Mouse (Mus musculus) stomach, embryonic 16.5 days (tissue): Measurements from ENCODE around the gene Gm42906. TPM values are rescaled to one million over a fixed set of nuclear protein-coding genes. Genes with fewer than 3 reads are reported as not detected.

Experiments used
- ATAC-seq: fragments of 200-750 bp; cut with Nextera tagmentation; 2 replicates; pipeline ENCODE4 v1.8.0; 2017; ENCODE audit warnings: moderate number of reproducible peaks, moderate TSS enrichment; ENCODE audit not compliant: insufficient read depth, low FRiP score
- H3K27ac ChIP-seq: fragments of 300-500 bp; sonication (generic); 2 replicates; pipeline ENCODE4 v1.5.1; 2014; ENCODE audit warnings: low read length
- H3K27me3 ChIP-seq: fragments of 300-500 bp; sonication (generic); 2 replicates; pipeline ENCODE4 v1.6.1; 2014; ENCODE audit warnings: low read length, control low read depth, mixed read lengths; ENCODE audit not compliant: control insufficient read depth, insufficient read depth
- H3K36me3 ChIP-seq: fragments of 300-500 bp; sonication (generic); 2 replicates; pipeline ENCODE4 v1.6.1; 2014; ENCODE audit warnings: low read length; ENCODE audit not compliant: control insufficient read depth, insufficient read depth
- H3K4me1 ChIP-seq: fragments of 300-500 bp; sonication (generic); 2 replicates; pipeline ENCODE4 v1.6.1; 2014; ENCODE audit warnings: low read length, control low read depth, mixed read lengths; ENCODE audit not compliant: control insufficient read depth, insufficient read depth
- H3K4me2 ChIP-seq: fragments of 300-500 bp; sonication (generic); 2 replicates; pipeline ENCODE4 v1.6.1; 2014; ENCODE audit warnings: low read depth, low read length, mixed read lengths
- H3K4me3 ChIP-seq: fragments of 300-500 bp; sonication (generic); replicated peaks from 2 replicates; pipeline ENCODE4 v1.5.1; 2014; ENCODE audit warnings: mild to moderate bottlenecking, low read length
- H3K9ac ChIP-seq: fragments of 300-500 bp; sonication (generic); 2 replicates; pipeline ENCODE4 v1.6.1; 2014; ENCODE audit warnings: low read length
- H3K9me3 ChIP-seq: fragments of 300-500 bp; sonication (generic); replicated peaks from 2 replicates; pipeline ENCODE4 v1.6.1; 2016; ENCODE audit warnings: low read length, control low read depth; ENCODE audit not compliant: control insufficient read depth
- WGBS: fragments of 180-500 bp; shearing (Covaris S2); extraction: QIAGEN DNeasy Blood & Tissue Kit; methylation state at CpG from one replicate; pipeline ENCODE4 v1.1.7; 2014; 5-methylcytosine and 5-hydroxymethylcytosine counted together
- polyA plus RNA-seq: library from polyadenylated mRNA; unstranded; fragments of >200 nt; fragmentation: Nextera tagmentation; extraction: Ambion mirVana; gene quantifications from 2 replicates; pipeline ENCODE4 v1.2.1, GENCODE M21; 2015

Gm42906 gene
- polyA plus RNA-seq, 1 experiment from 2014 or later, result not detected

DNA sequence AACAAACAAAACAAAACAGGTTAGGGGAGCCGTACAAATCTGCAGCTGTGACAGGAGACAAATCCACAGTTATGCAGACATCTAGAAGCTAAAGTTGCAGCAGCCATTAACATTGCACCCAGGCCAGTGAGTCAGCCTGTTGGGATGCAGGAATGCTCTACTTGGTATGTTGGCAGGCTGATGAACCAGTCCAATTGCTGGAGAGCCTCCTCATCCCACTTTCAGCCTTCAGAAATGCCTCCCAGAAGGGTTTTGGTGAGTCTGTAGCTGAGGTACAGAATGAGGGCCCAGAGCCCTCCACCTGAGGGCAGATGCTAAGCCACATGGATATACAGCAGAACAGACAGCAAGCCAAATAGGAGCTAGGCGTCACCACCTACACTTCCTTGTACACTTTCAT is 358.4 kb downstream of the Gm42906 start:
- no peak overlapping the region for H3K4me2 ChIP-seq
- no peaks in the 10 kb centered on the region for H3K9me3 ChIP-seq
- no peaks in the 10 kb centered on the region for H3K27me3 ChIP-seq
- H3K4me1 ChIP-seq, result peaks cover 11% of the 10 kb centered on the region
- WGBS, result 72% methylated on average over 2 of the region's 2 CpGs
- no peak overlapping the region for H3K9ac ChIP-seq
- H3K4me3 ChIP-seq, result no peak overlapping the region
- H3K27ac ChIP-seq, result no peak overlapping the region
- ATAC-seq, result no peak
- no peaks in the 10 kb centered on the region for H3K36me3 ChIP-seq

DNA sequence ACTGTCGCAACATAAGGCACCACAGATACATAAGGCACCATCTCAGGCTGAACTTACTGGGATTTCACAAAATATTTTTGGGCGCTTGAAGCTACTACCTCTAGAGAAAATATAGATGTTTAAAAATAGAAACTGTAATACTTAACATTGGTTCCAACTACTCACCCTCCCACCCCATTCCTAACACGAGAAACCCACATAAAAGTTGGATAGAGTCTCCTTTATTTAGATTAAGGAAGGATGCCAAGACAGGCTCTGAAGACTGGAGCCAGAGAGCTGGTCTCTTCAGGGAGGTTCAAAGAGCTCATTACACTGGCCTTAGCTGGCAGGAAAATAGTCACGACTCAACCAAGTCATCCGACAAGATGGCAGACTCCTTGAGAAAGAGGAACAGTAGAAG is 361.9 kb downstream of the Gm42906 start:
- Histone ChIP-seq H3K27me3 (no peaks in the 10 kb centered on the region), H3K4me2 (no peak overlapping the region), H3K9ac (no peak overlapping the region), H3K4me3 (no peak overlapping the region), H3K4me1 (peaks cover 11% of the 10 kb centered on the region), H3K36me3 (peaks cover 18% of the 10 kb centered on the region), H3K27ac (no peak overlapping the region; the same call in 1 of the 2 replicates), H3K9me3 (peaks cover 10% of the 10 kb centered on the region)
- WGBS, result 59% methylated on average over 5 of the region's 5 CpGs
- no peak for ATAC-seq

DNA sequence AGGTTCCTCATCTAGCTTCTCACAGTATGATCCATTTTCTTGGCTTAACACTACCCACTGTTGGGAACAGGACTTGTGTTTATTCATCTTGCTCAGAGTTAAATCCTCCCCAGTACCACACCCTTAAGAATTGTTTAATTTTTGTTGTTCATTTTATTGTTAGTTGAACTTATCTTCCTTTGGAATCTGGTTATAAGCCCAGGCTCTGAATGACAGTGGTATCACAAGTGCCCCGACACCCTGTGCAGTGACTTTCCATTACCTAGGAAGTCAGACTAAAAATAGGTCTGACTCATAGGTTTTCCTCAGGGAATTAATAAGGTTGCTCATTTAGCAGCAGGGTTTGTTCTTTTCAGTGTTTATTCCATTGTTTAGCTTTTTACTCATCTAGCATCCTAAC is 362.7 kb downstream of the Gm42906 start:
- no peak overlapping the region for H3K27ac ChIP-seq

DNA sequence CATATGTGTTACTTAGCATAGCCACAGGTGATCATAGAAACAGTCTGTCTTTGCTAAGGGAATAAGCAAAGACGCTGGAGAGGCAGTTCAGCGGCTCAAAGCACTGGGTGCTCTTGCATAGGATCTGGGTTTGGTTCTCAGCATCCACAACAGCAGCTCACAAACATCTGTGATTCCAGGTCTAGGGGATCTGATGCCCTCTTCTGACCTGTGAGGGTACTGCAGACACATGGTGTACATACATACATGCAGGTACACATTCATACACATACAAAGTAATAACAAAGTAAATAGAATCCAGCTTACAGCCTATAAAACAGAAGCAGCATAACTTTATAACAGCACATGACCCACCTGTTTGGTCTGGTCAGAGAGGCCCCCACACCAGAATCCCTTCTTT is 366.0 kb downstream of the Gm42906 start:
- Histone ChIP-seq H3K4me1 (peaks cover 4% of the 10 kb centered on the region; the same call in 1 of the 2 replicates), H3K27me3 (no peaks in the 10 kb centered on the region), H3K9me3 (peaks cover 10% of the 10 kb centered on the region), H3K4me2 (no peak overlapping the region), H3K4me3 (no peak overlapping the region), H3K27ac (peak overlapping the region; percentile 10; the same call in 1 of the 2 replicates), H3K36me3 (peaks cover 18% of the 10 kb centered on the region), H3K9ac (no peak overlapping the region)
- no peak for ATAC-seq
- WGBS, result 85% methylated on average over 2 of the region's 2 CpGs

More for the DNA sequence above, 362.7 kb downstream of the Gm42906 start:
- Histone ChIP-seq H3K27me3 (no peaks in the 10 kb centered on the region), H3K36me3 (peaks cover 18% of the 10 kb centered on the region), H3K4me2 (no peak overlapping the region), H3K4me1 (peaks cover 8% of the 10 kb centered on the region), H3K9me3 (peaks cover 10% of the 10 kb centered on the region), H3K9ac (no peak overlapping the region), H3K4me3 (no peak overlapping the region)
- no peak for ATAC-seq
- 50% methylated on average over 1 of the region's 1 CpGs for WGBS

DNA sequence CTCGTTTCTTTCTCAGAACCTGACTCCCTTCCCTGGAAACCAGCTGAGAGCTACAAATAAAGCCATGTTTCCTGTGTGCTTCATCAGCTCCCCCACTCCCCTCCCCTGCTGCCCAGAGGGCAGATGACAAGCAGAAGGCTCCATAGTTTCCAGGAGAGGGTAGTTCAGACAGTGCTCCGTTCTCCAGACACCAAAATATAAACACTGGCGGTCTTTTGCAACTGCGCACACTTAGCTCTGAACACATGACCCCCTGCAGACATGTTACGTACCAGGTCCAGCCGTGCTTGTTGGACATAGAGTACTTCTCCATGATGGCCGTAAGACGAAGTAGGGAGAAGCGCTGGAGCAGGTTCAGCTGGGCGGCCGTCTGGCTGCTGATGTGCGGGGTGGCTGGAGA is 367.5 kb downstream of the Gm42906 start:
- H3K27me3 ChIP-seq, result no peaks in the 10 kb centered on the region
- 46% methylated on average over 12 of the region's 12 CpGs for WGBS
- no peak overlapping the region for H3K4me2 ChIP-seq
- no peak overlapping the region for H3K4me3 ChIP-seq
- peaks cover 10% of the 10 kb centered on the region for H3K9me3 ChIP-seq
- H3K4me1 ChIP-seq, result peaks cover 16% of the 10 kb centered on the region
- peaks cover 22% of the 10 kb centered on the region for H3K36me3 ChIP-seq
- ATAC-seq, result 0 out of 2 replicates have a peak, but pooled peaks have one; percentile 28
- H3K27ac ChIP-seq, result peak overlapping the region; percentile 63; the same call in 1 of the 2 replicates
- H3K9ac ChIP-seq, result 0 out of 2 replicates have a peak overlapping the region, but pooled peaks have one; percentile 2

DNA sequence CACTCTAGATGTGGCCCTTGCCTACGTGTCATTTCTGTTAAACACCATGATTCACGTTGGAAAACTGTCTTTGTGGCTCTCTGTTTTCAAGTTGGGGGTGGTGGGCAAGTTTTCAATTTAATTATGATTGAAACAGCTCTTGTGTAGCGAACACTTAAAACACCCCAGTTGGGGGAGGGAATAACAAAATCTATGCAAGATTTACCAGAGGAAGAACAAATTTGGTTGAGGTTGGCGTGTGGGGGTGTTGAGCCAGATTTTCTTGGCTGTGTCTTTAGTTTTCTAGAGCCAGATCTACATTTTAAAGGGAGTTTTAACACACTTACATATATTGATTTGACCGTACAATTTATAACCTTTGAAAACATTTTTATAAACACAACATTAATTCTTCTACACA is 368.2 kb downstream of the Gm42906 start:
- Histone ChIP-seq H3K9me3 (peaks cover 10% of the 10 kb centered on the region), H3K4me2 (no peak overlapping the region), H3K4me1 (peaks cover 17% of the 10 kb centered on the region), H3K4me3 (no peak overlapping the region), H3K9ac (no peak overlapping the region), H3K27me3 (no peaks in the 10 kb centered on the region), H3K27ac (no peak overlapping the region), H3K36me3 (peaks cover 22% of the 10 kb centered on the region)
- WGBS, result 58% methylated on average over 5 of the region's 5 CpGs
- no peak for ATAC-seq

DNA sequence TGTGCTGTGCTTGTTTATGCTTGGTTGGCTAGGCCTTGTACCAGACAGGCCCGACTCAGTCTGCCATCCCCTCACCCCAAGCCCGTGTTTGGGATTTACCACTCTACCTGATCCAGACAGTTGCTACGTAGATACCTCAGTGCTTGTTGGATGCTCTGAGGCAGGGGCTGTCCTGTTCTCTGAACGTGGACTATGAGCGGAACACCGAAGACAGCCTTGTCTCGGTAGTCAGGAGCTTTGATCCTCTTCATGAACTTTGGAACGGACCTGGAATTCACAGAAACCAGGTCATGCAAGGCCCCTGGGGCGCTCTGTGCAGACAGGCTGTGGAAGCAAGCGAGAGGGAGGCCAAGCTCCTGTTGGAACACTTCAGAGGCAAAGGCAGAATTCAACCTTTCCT is 368.6 kb downstream of the Gm42906 start:
- WGBS, result 82% methylated on average over 10 of the region's 10 CpGs
- H3K27ac ChIP-seq, result 0 out of 2 replicates have a peak overlapping the region, but pooled peaks have one; percentile 28
- ATAC-seq, result no peak

DNA sequence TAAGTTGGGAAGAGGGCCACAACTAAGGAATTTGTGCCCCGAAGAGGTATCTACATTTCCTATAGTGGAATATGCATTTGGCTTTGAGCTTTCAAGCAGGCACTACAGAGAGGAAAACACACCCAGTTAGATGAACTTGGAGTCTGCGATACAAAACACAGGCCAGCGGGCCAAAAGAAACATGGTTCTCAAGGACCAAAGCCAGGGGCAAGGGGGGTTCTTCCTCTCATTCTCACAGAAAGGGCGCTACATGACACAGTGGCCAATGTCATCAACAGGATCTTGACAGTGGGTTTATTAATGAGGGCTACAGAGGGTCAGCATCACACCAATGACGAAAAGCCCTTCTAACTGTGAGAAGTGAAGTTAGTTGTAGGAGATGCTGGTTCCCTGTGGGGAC is 370.2 kb downstream of the Gm42906 start:
- Histone ChIP-seq H3K9me3 (peaks cover 9% of the 10 kb centered on the region), H3K27me3 (no peaks in the 10 kb centered on the region), H3K9ac (no peak overlapping the region), H3K36me3 (peaks cover 16% of the 10 kb centered on the region), H3K4me2 (no peak overlapping the region), H3K27ac (no peak overlapping the region), H3K4me1 (peaks cover 25% of the 10 kb centered on the region), H3K4me3 (no peak overlapping the region)
- 81% methylated on average over 5 of the region's 5 CpGs for WGBS
- no peak for ATAC-seq

More for the DNA sequence above, 368.6 kb downstream of the Gm42906 start:
- Histone ChIP-seq H3K4me3 (no peak overlapping the region), H3K9me3 (peaks cover 10% of the 10 kb centered on the region), H3K9ac (no peak overlapping the region), H3K4me1 (peaks cover 21% of the 10 kb centered on the region), H3K4me2 (no peak overlapping the region), H3K27me3 (no peaks in the 10 kb centered on the region), H3K36me3 (peaks cover 22% of the 10 kb centered on the region)

DNA sequence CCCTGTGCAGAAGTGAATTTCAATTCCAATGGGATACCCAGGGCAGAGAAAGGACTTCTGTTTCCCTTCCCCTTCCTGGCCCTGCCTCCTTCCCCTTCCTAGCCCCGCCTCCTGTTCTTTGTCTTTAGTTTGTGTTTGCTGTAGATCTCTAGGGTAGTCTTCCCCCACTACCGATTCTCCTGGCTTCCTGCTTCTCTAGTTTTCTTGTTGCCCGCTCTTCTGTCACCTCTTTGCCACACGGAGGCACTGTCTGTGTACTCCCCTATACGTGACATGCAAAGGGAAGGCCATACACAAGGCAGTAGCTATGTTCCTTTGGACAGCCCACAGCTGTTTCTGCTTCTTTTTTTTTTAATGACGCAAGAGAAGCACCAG is 371.1 kb downstream of the Gm42906 start:
- peak; percentile 62; the same call in 1 of the 2 replicates for ATAC-seq
- no peak overlapping the region for H3K9ac ChIP-seq
- WGBS, result 37% methylated on average over 6 of the region's 6 CpGs
- peaks cover 15% of the 10 kb centered on the region for H3K36me3 ChIP-seq
- peaks cover 25% of the 10 kb centered on the region for H3K4me1 ChIP-seq
- no peaks in the 10 kb centered on the region for H3K27me3 ChIP-seq
- H3K27ac ChIP-seq, result peak overlapping the region; percentile 64
- peaks cover 4% of the 10 kb centered on the region for H3K9me3 ChIP-seq
- H3K4me2 ChIP-seq, result no peak overlapping the region
- no peak overlapping the region for H3K4me3 ChIP-seq
